Mouse (Mus musculus) Patski (cell line): ENCODE measurements around the gene Atp6v0a4. TPM values are rescaled to one million over a fixed set of nuclear protein-coding genes. Genes with fewer than 3 reads are reported as not detected.
A peak's percentile ranks its signal among the peaks of the same experiment; 100 is the strongest.

Experiments used
- ATAC-seq: fragments of 100-300 bp; one replicate; pipeline ENCODE4 v1.8.0; 2021
- CTCF ChIA-PET: fragments of 350-600 bp; sonication (Branson Sonifier 250); formaldehyde crosslinking; loops from one replicate; lab custom pipeline; 2022; ENCODE audit warnings: inconsistent platforms; lab: Charles Lee
- POLR2A ChIA-PET: fragments of 350-600 bp; sonication (Branson Sonifier 250); formaldehyde crosslinking; loops from one replicate; lab custom pipeline; 2022; ENCODE audit warnings: antibody characterized with exemption, inconsistent platforms; lab: Charles Lee
- DNase-seq: peaks from one replicate; pipeline ENCODE4 v3.0.0-alpha.2; 2011; ENCODE audit warnings: low read depth, low spot score
- H3K27me3 ChIP-seq: fragments of 371-371 bp; one replicate; pipeline ENCODE4 v1.5.1; 2021
- CTCF ChIP-seq: fragments of 100-300 bp; IDR thresholded peaks from one replicate; pipeline ENCODE4 v1.5.1; 2021
- in situ Hi-C: fragments of 300-500 bp; cut with MboI; formaldehyde crosslinking; loops from 3 replicates; pipeline ENCODE4 v1.11.1; 2018; ENCODE audit warnings: low pct_unique_long_range_greater_than_20kb, mixed read lengths
- polyA plus RNA-seq: library from polyadenylated mRNA; unstranded; gene quantifications from one replicate; pipeline ENCODE4 v1.2.3, GENCODE M21; 2021

The Atp6v0a4 gene
- polyA plus RNA-seq, 1 experiment from 2014 or later: 2.5 TPM

- TF ChIP-seq CTCF: no peak
- in situ Hi-C loops: no loop called here
- POLR2A ChIA-PET: no interaction called here
- ATAC-seq (no peak), DNase-seq (no peak)
- CTCF ChIA-PET: no interaction called here
- H3K27me3 ChIP-seq: no peaks in the 10 kb centered on the region
These were observed 37.0 kb downstream of the Atp6v0a4 start for GRCm38 (mm10) chr6:38087242-38088026.

- ATAC-seq: no peak
These were observed 41.2 kb downstream of the Atp6v0a4 start for GRCm38 (mm10) chr6:38083204-38083603.

GRCm38 (mm10) chr6:38081727-38082341, 42.6 kb downstream of the Atp6v0a4 start:
- in situ Hi-C loops: no loop called here
- TF ChIP-seq CTCF: no peak
- ChIA-PET CTCF (interaction anchor here (0.8 to 1.7 kb wide), 6 partner anchors 10 to 73 kb away, joined by 3 to 6 read pairs (median 4); no protein-coding TSS in a partner anchor), POLR2A (interaction anchor here (0.9 to 1.2 kb wide), 2 partner anchors 9 kb away, joined by 4 to 5 read pairs; no protein-coding TSS in a partner anchor)
- H3K27me3 ChIP-seq: no peaks in the 10 kb centered on the region
- DNase-seq: peak; percentile 93
- peak; percentile 94 for ATAC-seq

More at GRCm38 (mm10) chr6:38083204-38083603, 41.2 kb downstream of the Atp6v0a4 start:
- ChIA-PET POLR2A (interaction anchor here (0.6 kb wide), 1 partner anchor 14 kb away, joined by 3 read pairs; no protein-coding TSS in a partner anchor), CTCF (interaction anchor here (1.0 to 1.7 kb wide), 3 partner anchors 17 to 68 kb away, joined by 3 to 4 read pairs (median 3); no protein-coding TSS in a partner anchor)
- no peaks in the 10 kb centered on the region for H3K27me3 ChIP-seq
- in situ Hi-C loops: no loop called here
- DNase-seq: no peak
- TF ChIP-seq CTCF: no peak

GRCm38 (mm10) chr6:38080364-38080763, 44.0 kb downstream of the Atp6v0a4 start:
- in situ Hi-C loops: no loop called here
- ChIA-PET POLR2A (no interaction called here), CTCF (interaction anchor here (1.4 kb wide), 1 partner anchor 9 kb away, joined by 3 read pairs; no protein-coding TSS in a partner anchor)
- no peak for ATAC-seq
- no peaks in the 10 kb centered on the region for H3K27me3 ChIP-seq
- no peak for TF ChIP-seq CTCF
- no peak for DNase-seq

- in situ Hi-C loops: no loop called here
- POLR2A ChIA-PET: interaction anchor here (0.6 kb wide), 1 partner anchor 56 kb away, joined by 3 read pairs; no protein-coding TSS in a partner anchor
- no peak for TF ChIP-seq CTCF
- DNase-seq (no peak), ATAC-seq (no peak)
- no peaks in the 10 kb centered on the region for H3K27me3 ChIP-seq
- CTCF ChIA-PET: no interaction called here
These were observed 50.8 kb downstream of the Atp6v0a4 start for GRCm38 (mm10) chr6:38073592-38073991.

GRCm38 (mm10) chr6:38072137-38072796, 52.1 kb downstream of the Atp6v0a4 start:
- H3K27me3 ChIP-seq: no peaks in the 10 kb centered on the region
- POLR2A ChIA-PET: interaction anchor here (0.6 to 1.2 kb wide), 2 partner anchors 10 to 77 kb away, joined by 3 to 5 read pairs; no protein-coding TSS in a partner anchor
- DNase-seq (peak; percentile 67), ATAC-seq (peak; percentile 91)
- in situ Hi-C loops: no loop called here
- no peak for TF ChIP-seq CTCF
- CTCF ChIA-PET: interaction anchor here (0.8 to 1.6 kb wide), 7 partner anchors 9 to 88 kb away, joined by 3 to 6 read pairs (median 3); no protein-coding TSS in a partner anchor

- no peak for DNase-seq
- no peak for ATAC-seq
- in situ Hi-C loops: no loop called here
- TF ChIP-seq CTCF: no peak
- no peaks in the 10 kb centered on the region for H3K27me3 ChIP-seq
- CTCF ChIA-PET: interaction anchor here (0.7 to 1.6 kb wide), 5 partner anchors 9 to 73 kb away, joined by 3 to 6 read pairs (median 4); no protein-coding TSS in a partner anchor
- POLR2A ChIA-PET: no interaction called here
These were observed 53.1 kb downstream of the Atp6v0a4 start for GRCm38 (mm10) chr6:38071256-38071655.

- ChIA-PET POLR2A (no interaction called here), CTCF (interaction anchor here (0.7 to 1.6 kb wide), 8 partner anchors 10 to 90 kb away, joined by 3 to 6 read pairs (median 4); no protein-coding TSS in a partner anchor)
- in situ Hi-C loops: loop anchor here (10.0 kb wide), 1 partner anchor 601 kb away; no protein-coding TSS in a partner anchor
- ATAC-seq: no peak
- no peaks in the 10 kb centered on the region for H3K27me3 ChIP-seq
- no peak for DNase-seq
- peak; percentile 63 for TF ChIP-seq CTCF
These were observed 58.2 kb downstream of the Atp6v0a4 start for GRCm38 (mm10) chr6:38066215-38066614.

- ChIA-PET CTCF (interaction anchor here (0.7 to 1.6 kb wide), 9 partner anchors 10 to 91 kb away, joined by 3 to 6 read pairs (median 4); no protein-coding TSS in a partner anchor), POLR2A (no interaction called here)
- TF ChIP-seq CTCF: no peak
- DNase-seq (no peak), ATAC-seq (no peak)
- no peaks in the 10 kb centered on the region for H3K27me3 ChIP-seq
- in situ Hi-C loops: loop anchor here (10.0 kb wide), 1 partner anchor 601 kb away; no protein-coding TSS in a partner anchor
These were observed 58.8 kb downstream of the Atp6v0a4 start for GRCm38 (mm10) chr6:38065501-38066122.
